Mouse (Mus musculus) ZHBTc4 (cell line): ENCODE data around the gene Atp5j2.
A peak's percentile ranks its signal among the peaks of the same experiment; 100 is the strongest.
"Not testable (repeated sequence)": the region's sequence is repeated elsewhere in the genome, so short reads cannot be mapped to it uniquely, and the experiment has no call there.

Source experiments
- DNase-seq: peaks from one replicate; pipeline ENCODE4 v3.0.0-alpha.2; 2011; ENCODE audit warnings: low read depth, low spot score

The Atp5j2 gene

DNA sequence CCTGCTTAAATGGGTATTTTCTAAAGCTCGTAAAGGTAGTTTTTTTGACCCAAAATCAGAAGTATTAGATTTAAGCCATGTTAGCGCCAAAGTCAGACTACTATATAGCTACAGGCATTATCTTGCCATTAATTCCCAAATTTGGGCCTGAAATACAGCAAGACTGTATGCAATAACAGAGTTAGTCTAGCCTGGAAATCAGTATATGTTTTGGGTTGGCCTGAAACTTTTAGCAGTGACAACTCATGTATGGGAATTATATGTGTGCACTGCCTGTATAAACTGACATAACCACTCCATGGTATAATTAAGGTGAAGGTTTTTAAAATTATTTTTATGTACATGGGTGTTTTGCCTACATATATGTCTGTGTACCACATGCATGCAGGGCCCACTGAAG is at the start of gene Atp5j2:
Gene Atp5j2 (minus strand): TSS at position 101 of the 400 bp plus-strand sequence.
- no peak for DNase-seq

DNA sequence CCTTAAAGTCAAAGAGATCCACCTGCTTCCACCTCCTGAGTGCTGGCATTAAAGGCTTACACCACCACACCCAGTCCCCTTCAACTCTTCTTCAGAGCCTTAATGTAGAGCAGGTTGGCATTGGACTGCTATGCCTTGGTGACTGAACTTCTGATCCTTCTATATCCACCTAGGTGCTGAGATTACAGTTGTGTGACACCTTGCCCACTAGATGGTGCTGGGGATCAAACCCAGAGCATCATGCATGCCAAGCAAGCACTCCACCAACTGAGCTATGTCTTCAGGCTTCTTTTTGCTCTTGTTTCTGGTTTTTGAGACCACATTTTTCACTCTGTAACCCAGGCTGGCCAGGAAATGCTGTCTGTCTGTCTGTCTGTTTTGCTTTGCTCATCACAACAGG is 42.8 kb upstream of the Atp5j2 start:
- peak; percentile 76 for DNase-seq

DNA sequence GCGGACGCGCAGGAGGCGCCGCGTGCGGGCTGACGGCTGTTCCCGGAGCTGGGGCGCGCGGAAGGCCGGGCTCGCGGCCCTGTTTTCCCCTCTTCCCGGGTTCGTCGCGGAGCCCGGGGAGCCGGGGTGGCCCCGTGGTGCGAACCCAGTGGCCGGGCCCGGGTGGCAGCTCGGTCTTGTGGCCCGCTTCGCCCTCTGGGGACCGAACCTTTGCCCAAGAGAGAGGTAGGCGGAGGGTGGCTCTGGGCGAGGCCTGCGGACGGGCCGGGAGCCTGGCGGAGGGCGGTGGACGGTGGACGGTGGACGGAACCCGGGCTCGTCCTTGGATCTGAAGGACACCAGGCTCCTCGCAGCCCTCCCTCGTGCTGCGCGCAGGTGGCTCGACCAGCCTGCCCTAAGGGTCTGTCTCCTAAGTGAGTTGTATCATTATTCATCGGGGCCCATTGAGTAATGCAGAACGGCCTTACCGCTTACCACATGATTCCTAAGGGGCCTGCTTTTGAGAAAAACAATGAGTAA is 40.1 kb upstream of the Atp5j2 start:
- DNase-seq, result peak; percentile 47

DNA sequence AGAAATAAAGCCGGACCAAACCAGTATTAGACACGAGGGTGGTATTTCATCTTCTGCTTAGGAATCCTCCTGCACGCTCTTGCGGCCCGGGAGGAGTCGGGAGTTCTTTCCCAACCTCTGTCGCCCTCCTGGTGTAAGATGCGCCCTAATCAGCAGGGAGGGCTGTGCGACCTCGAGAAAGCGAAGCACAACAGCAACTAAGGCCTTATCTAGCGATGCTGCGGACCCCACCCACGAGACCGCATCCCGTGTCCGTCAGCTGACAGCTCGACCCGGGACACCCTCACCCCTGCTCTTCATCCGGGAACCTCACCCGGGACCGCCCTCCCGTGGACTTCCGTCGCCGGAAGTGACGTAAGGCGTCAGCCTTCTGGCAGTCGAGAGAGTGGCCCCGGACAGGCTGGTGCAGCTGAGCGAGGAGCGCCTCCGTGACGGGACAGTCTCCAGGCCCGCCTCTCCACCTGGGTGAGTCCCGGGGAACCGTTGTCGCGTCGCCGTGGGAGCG is 39.6 kb upstream of the Atp5j2 start, which contains the start of gene Zfp655:
Gene Zfp655 (plus strand): TSS at position 349 of the 505 bp plus-strand sequence.
- peak; percentile 99 for DNase-seq

DNA sequence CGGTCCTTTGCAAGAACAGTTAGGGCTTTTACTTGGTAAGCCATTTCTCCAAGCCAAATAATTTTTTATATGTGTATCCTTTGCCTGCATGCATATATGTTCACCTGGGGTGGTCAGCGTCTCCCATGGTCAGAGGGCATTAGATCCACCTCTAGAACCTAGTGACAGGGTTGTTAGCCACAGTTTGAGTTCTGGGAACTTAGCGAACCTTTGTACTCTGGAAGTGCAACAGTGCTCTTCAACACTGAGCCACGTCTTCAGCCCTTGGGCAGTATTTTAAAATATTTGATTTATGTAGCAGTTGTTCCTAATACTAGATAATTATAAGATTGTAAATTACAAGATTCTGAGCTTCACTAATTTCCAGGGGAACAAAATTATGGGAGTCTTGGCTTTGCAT is 38.8 kb upstream of the Atp5j2 start:
- DNase-seq, result no peak

DNA sequence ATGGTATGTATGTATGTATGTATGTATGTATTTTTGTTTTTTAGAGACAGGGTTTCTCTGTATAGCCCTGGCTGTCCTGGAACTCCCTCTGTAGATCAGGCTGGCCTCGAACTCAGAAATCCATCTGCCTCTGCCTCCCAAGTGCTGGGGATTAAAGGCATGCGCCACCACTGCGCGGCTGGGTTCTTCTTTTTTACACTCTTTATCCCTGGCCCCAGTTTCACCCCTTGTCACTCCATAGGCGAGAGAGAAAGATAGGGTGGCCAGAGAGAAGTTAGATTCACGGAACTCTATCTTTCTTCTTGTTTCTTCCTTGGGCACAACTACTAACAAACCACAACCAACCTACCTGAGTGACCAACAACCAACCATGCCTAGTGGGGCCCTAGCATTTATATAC is 37.4 kb upstream of the Atp5j2 start:
- DNase-seq, result not testable (repeated sequence)

DNA sequence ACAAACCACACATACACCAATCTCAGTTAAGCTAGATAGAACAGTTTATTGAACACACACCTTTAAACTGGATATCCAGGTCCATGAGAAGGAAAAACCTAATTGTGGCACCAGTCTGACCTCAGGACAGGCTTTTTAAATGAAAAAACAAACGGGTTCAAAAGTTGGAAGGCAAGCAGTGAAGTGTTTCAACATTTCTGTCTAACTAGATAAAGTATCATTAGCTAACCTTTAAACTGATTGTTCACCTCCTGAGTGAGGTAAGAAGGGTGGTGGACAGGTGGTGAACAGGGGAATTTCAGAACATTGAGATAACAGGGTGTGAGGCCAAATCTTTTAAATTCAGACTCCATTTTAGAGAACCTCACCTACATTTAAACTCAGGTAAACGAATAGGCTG is 34.6 kb upstream of the Atp5j2 start:
- no peak for DNase-seq

DNA sequence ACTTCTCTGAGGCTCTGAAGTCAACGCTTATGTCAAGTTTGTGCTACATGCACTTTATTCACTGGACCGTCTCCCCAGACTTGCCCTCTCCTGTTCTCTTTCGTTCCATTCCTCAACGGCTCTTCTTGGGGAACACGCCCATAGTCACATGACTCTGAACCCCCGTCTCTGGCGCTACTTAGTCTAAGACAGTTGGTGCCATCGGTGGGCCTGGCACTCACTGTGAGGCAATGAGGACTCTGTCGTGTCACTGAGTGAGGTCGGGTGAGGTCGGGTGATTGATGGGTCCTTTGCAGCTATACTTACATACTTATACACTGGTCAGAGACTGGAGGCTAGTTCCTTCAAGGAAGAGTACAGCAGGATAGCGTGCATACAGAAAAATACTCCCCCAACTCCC is 31.5 kb upstream of the Atp5j2 start:
- DNase-seq, result no peak

DNA sequence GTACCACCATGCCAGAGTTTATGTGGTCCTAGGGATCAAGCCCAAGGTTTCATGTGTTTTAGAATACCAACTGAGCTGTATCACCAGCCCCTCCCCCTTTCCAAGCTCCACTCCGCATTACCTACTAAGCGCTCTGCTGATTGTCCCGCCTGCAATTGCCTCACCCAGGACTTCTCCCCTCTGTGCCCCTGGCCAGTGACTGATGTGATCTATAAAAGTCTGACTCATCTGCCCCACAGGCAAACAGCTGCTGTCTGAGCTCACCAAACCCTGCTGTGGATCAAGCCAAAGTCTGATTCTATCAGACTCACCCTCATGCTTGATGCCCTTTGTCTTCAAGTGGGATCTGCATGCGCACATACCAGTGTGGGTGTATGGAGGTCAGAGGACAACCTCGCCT is 31.0 kb upstream of the Atp5j2 start:
- DNase-seq, result peak; percentile 55

DNA sequence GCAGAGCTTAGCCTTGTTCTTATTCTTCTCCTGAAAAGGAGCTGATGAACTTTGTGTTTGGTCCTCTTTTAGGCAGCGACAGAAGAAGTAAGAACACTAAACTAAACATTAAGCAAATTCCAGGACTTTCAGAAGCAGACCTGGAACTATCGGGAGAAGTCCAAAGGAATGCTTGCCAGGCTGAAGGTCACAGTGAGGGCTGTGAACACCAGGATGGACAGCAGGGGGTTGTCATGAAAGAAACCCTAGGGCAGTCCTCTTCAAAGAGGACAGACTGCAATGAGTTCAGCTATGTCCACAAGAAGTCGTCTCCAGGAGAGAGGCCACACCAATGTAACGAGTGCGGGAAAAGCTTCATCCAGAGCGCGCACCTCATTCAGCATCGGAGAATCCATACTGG is 28.1 kb upstream of the Atp5j2 start:
- DNase-seq, result peak; percentile 40

DNA sequence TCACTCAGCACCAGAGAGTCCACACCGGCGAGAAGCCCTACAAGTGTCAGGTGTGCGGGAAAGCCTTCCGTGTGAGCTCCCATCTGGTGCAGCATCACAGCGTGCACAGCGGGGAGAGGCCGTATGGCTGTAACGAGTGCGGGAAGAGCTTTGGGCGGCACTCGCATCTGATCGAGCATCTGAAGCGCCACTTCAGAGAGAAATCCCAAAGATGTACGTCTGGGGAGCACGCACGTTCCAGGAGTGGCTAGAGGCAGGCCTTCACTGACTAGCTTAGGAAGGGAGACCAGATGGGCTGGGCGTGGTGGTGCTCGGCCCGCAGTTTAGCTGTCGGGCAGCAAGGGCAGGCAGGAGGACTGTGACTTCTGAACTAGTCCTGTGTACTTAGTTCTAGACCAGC is 26.8 kb upstream of the Atp5j2 start:
- DNase-seq, result peak; percentile 80

DNA sequence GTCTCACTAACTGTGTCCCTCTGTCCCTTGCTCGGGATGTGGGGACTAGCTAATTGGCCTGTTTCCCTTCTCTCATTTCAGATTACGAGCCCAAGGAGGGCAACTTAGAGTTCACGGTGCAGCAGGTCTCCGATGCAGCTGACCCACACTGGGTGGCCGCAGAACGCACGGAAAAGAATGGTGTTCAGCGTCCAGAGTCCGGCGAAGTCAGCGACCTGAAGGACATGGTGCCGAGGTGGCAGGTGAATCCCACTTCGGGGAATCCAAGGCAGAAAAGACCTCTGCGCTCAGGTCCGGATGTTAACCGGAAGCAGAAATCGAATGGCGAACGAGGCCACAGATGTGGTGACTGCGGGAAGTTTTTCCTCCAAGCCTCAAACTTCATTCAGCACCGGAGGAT is 26.3 kb upstream of the Atp5j2 start:
- DNase-seq, result peak; percentile 22

DNA sequence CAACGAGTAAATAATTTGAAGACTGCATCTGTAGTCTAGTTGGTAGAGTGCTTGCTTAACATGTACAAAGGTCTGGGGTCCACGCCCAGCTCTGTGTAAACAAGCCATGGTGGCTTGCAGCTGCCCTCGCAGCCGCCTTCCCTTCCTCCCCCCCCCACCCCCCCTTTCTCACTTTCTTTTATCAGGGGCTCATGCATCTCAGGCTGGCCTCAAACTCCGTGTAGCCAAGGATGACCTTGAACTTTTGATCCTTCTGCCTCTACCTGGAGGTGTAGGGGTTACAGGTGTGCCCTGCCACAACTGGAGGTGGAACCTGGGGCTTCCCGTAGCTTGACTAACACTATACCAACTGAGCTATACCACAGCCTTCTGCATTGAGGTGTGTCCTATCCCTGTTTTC is 25.9 kb upstream of the Atp5j2 start:
- peak; percentile 62 for DNase-seq

DNA sequence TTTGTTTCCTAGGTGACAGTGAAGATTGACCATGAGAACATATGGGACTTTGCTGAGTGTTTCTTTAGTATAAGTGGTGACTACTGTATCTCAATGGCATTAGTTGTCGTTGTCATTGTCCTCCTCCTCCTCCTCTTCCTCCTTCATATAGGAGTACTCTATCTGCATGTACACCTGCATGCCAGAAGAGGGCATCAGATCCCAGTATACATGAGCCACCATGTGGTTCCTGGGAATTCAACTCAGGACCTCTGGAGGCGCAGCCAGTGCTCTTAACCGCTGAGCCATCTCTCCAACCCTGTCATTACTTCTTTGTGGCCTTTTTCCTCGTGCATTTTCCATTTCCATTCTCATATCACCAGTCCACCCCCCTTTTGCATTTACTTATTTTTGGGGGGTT is 22.8 kb upstream of the Atp5j2 start:
- DNase-seq, result peak; percentile 85

DNA sequence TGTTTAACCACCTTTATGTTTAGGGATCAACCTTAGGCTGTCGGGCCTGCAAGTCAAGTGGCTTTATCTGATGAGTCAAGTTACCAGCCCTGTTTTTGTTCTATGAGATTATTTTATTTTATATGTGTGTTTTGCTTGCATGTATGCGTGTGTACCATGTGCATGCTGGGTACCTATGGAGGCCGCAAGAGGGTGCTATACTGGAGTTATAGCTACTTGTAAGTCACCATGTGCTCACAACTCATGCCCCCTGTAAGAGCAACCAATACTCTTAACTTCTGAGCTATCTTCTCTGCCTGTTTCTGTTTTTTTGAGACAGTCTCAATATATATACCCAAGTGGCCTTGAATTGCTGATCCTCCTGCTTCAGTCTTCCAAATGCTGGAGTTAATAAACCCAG is 21.6 kb upstream of the Atp5j2 start:
- DNase-seq, result peak; percentile 74

DNA sequence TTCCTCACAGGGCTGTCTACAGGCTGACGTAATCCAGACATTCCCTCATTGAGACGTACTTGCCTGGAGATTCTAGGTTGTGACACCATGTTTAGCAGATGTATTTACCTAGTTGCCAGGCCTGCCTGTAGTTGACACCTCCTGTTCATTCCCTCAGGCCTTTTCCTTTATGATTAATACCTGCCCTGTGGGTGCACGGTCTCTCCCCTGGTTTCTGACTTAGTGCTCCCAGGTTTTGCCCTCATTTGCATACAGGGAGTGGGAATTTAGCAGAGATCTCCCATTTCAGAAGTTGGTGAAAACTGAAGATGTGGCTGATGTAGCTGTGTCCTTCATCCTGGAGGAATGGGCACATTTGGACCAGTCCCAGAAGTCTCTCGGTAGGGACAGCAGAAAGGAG is 20.4 kb upstream of the Atp5j2 start:
- no peak for DNase-seq

DNA sequence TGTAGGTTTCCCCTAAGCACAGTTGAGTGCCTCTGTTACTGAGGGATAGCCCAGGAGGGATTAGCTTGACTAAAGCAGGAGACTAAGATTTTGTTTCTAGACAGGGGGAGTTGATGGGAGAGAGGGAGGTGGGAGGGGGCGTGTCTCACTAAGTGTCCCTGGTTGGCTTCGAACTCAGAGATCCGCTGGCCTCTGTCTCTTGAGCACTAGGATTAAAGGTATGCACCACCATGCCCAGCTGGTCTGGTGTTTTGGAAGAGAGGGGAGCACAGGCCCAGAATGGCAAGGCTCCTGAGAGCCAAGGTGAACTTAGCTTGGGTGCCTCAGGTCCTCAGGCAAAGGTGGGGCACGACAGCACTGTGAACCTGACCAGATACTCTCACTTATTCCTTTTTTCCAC is 19.5 kb upstream of the Atp5j2 start:
- DNase-seq, result no peak

DNA sequence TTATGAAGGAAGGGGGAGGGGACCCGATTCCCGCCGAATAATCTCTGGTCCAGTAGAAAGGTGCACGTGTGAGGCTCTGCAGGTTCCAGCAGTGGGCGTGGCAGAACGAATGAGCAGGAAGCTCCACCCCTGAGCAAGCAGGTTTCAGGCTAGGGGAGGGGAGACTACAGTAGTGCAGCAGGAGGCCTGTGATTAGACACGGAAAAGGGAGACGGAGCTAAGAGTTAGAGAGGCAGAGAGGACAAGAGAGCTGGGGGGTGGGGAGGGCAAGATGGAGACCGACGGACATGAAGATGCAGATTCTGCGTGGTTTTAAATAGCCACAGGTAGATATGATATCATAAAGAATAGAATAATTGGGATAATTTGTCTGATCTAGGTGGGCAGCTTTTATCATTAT is 16.5 kb upstream of the Atp5j2 start:
- peak; percentile 82 for DNase-seq

DNA sequence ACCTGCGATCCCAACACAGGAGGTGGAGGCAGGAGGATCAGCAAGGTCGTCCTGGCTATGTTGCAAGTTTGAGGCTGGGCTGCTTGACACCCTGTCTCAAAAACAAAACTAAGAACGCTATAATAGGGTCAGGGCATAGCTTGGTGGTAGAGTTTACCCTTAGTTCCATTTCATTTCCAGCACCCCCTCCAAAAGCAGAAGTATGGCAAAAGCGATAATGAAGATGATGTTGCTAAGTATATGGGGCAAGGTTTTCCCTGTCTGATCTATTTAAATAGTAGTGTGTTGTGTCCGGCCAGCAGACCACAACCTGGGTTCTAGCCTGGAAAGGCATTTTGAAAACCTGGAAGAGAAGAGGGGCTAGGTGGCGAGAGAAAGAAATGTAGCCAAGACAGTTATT is 16.1 kb upstream of the Atp5j2 start:
- no peak for DNase-seq

DNA sequence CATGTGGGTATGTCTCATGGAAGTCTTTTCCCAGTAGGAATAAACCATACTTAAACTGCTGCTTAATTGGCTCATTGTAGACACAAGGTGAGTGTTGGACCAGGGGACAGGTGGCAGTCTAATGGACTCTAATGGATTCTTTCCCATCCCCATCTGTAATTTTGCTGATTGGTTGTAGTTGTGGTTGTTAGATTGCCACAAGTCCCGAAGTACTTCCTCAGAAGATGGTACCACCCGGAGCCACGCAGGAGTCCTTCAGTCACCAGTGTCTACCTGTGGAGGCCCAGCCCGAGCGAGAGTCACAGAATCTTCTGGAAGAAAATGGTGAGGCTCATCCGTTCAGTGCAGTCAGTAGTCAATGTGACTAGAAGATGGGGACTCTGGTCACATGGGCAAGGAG is 15.5 kb upstream of the Atp5j2 start:
- DNase-seq, result no peak

DNA sequence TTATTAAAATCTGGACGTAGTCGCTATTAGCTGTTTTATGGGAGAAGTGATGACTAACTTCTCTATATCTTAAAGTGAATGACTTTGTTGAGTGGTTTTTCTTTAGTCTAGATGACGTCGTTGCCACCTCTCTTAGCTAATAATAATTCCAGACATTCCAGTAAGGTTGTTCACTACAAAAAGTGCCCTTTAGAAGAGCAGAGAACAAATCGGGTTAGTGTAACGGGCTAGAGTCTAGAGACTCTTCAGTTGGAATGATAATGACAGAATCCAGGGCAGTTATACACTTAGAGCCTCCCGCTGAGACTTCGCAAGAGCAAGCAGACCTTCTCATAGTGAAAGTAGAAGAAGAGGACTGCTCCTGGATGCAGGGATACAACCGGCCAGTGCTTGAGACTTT is 13.2 kb upstream of the Atp5j2 start:
- DNase-seq, result peak; percentile 51

DNA sequence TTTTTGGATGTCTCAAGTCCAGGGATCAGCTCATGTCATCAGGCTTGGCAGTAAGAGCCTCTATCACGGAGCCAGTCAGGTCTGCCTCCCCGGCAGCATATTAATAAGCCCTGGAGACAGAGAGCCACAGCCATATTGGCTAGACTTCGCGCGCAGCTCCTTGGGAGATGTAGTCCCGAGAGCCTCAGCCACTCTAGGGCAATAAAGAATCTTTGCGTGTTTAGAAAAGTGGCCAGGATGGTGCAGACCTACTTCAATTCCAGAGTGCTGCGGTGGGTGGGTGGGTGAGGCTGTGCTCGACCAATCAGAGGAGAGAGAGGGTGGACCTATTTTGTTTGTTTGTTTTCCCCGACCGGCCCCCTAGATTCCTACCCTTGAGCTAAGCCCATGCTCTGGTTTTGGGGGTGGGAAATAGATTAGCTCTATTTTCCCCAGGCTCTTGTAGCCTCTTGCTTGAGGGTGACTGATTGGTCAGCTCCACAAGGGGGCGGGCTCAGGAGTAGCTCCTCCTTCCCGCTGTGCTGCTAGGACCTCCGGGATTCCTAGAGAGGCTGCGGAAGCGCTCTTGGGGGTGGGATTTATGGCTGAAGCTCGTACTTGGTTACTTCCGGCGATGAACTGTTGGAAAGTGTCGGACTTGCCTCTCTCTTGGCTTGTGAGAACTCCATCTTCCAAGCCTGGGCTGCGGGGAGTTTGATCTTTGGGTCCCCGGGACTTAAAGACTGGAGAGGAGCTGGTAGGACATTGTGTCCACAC is 12.3 kb upstream of the Atp5j2 start, which contains the start of gene Zkscan5:
Gene Zkscan5 (plus strand): TSS at position 627 of the 756 bp plus-strand sequence.
- peak; percentile 99 for DNase-seq

DNA sequence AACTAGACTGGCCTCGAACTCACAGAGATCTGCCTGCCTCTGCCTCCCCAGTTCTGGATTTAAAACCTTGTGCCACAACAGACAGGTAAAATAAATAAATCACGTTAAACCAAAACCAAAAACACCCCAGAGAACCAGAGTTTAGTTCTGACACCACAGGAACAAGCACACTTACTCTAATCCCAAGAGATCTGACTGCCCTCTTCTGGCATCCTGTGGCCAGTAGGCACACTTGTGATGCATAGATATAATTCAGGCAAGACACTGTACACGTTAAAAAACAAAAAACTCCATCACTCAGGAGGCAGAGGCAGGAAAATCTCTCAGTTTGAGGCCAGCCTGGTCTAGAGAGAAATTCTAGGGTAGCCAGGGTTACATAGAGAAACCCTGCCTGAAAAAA is 10.6 kb upstream of the Atp5j2 start:
- no peak for DNase-seq
